Mouse (Mus musculus) thymus, adult 2 months (tissue): ENCODE results near the gene Slc35f1.

Source experiments
- CTCF ChIP-seq: fragments of 200-500 bp; IDR thresholded peaks from 2 replicates; pipeline ENCODE4 v1.5.1; 2012; ENCODE audit warnings: mild to moderate bottlenecking, control low read depth, low read length, moderate library complexity, borderline replicate concordance; ENCODE audit not compliant: control insufficient read depth, poor library complexity, insufficient read depth; ENCODE audit errors: extremely low read depth
- POLR2A ChIP-seq: fragments of 200-500 bp; IDR thresholded peaks from 2 replicates; pipeline ENCODE4 v1.6.1; 2012; ENCODE audit warnings: mild to moderate bottlenecking, low read length, control low read depth, moderate library complexity; ENCODE audit not compliant: control insufficient read depth, poor library complexity, insufficient read depth; ENCODE audit errors: extremely low read depth

DNA sequence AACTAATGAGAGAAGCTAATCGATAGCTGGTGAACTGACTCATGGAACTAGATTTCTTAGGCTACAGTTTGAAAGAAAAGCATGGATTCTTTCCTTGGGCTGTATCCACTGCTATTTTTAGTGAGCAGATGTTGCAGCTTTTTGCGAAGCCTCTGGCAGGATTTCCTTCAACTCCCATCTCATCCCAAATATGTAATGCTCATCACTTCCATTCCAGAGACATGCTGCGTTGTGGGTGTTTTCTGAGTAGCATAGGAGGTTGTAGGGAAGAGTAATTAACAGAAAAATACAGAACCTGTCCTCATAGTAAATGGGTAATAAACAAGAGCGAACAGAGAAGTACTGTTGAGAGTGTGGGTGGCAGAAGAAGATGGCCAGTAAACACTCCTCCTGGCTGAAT, 21.8 kb downstream of the Slc35f1 start:
- no peak for TF ChIP-seq POLR2A
- TF ChIP-seq CTCF, result no peak
